Mouse (Mus musculus): Measurements from ENCODE around the gene Dgkz. TPM values are rescaled to one million over a fixed set of nuclear protein-coding genes. Genes with fewer than 3 reads are reported as not detected.
A peak's percentile ranks its signal among the peaks of the same experiment; 100 is the strongest.

The Dgkz gene
- polyA plus RNA-seq, 1 experiment from 2014 or later, result 85.9 TPM

GRCm38 (mm10) chr2:91959544-91960410 lies 15.9 kb downstream of the Dgkz start:
- no peak overlapping the region; the same call in 1 of the 2 replicates for H3K4me2 ChIP-seq
- peak overlapping the region; percentile 18 for H3K9ac ChIP-seq (ENCODE audit: low read depth, low read length)
- no peak overlapping the region; the same call in 1 of the 2 replicates for H3K27ac ChIP-seq (ENCODE audit: low read depth, low read length)
- DNase-seq (ENCODE audit: low spot score), result no peak
- WGBS, result 84% methylated on average over 11 of the region's 11 CpGs
- H3K4me1 ChIP-seq (replicated peaks; ENCODE audit: control insufficient read depth, insufficient read depth, low read length), result peaks cover 72% of the 10 kb centered on the region
- no peaks in the 10 kb centered on the region for H3K9me3 ChIP-seq (ENCODE audit: control insufficient read depth, low read length)
- no peak for ATAC-seq (replicated peaks; ENCODE audit: low FRiP score)
- H3K27me3 ChIP-seq (replicated peaks; ENCODE audit: control insufficient read depth, insufficient read depth, low read length), result no peaks in the 10 kb centered on the region
- H3K4me3 ChIP-seq (ENCODE audit: low read depth, low read length), result no peak overlapping the region
- H3K36me3 ChIP-seq (ENCODE audit: control insufficient read depth, insufficient read depth, low read length), result 0 out of 2 replicates have a peak, but pooled peaks cover 2% of the 10 kb centered on the region

DNA sequence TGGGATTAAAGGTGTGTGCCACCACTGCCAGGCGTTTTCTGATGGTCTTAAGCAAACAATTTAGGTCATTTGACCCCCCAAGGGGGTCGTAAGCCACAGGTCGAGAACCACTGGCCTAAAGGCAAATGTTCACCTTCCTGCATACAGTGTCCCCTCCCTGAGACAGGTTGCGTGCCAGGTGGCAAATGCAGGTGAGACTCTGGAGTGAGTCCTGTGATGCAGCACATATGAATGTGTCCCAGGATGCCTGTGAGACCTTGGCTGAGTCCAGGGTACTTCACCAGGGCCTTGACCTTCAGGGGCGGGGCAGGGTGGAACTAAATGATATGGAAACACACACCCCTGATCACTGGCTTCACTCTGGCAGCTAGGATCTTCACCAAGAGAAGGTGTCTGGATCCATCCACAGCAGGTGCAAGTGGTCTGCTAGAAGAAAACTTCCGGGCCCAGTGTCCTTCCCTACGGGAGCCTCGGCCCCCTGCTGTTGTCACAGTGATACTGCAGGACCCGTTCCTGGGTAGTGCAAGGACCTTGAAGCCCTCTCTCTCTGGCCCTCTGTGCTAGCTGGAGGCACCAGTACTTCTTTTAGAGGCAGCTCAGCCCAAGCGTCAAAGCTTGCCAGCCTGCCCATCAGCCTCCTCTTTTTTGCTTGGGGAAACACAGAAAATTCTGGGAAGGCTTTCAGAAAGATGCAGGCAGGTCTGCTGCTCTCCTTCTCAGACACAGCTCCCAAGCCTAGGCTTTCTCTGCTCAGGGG lies 16.8 kb downstream of the Dgkz start:
- Histone ChIP-seq H3K4me1 (replicated peaks; ENCODE audit: control insufficient read depth, insufficient read depth, low read length) (peaks cover 79% of the 10 kb centered on the region), H3K4me3 (ENCODE audit: low read depth, low read length) (no peak overlapping the region), H3K27ac (ENCODE audit: low read depth, low read length) (no peak overlapping the region), H3K4me2 (0 out of 2 replicates have a peak overlapping the region, but pooled peaks have one; percentile 4), H3K9me3 (ENCODE audit: control insufficient read depth, low read length) (no peaks in the 10 kb centered on the region), H3K36me3 (ENCODE audit: control insufficient read depth, insufficient read depth, low read length) (0 out of 2 replicates have a peak, but pooled peaks cover 2% of the 10 kb centered on the region), H3K9ac (ENCODE audit: low read depth, low read length) (peak overlapping the region; percentile 18; the same call in 1 of the 2 replicates), H3K27me3 (replicated peaks; ENCODE audit: control insufficient read depth, insufficient read depth, low read length) (no peaks in the 10 kb centered on the region)
- no peak for ATAC-seq (replicated peaks; ENCODE audit: low FRiP score)
- WGBS, result 44% methylated on average over 10 of the region's 10 CpGs
- DNase-seq (ENCODE audit: low spot score), result no peak

GRCm38 (mm10) chr2:91958049-91958448 lies 17.6 kb downstream of the Dgkz start:
- H3K27me3 ChIP-seq (replicated peaks; ENCODE audit: control insufficient read depth, insufficient read depth, low read length), result no peaks in the 10 kb centered on the region
- H3K9ac ChIP-seq (ENCODE audit: low read depth, low read length), result no peak overlapping the region
- ATAC-seq (replicated peaks; ENCODE audit: low FRiP score) (no peak), DNase-seq (ENCODE audit: low spot score) (no peak)
- 0 out of 2 replicates have a peak, but pooled peaks cover 2% of the 10 kb centered on the region for H3K36me3 ChIP-seq (ENCODE audit: control insufficient read depth, insufficient read depth, low read length)
- no peak overlapping the region; the same call in 1 of the 2 replicates for H3K4me2 ChIP-seq
- no peak overlapping the region for H3K4me3 ChIP-seq (ENCODE audit: low read depth, low read length)
- 83% methylated on average over 8 of the region's 8 CpGs for WGBS
- H3K4me1 ChIP-seq (replicated peaks; ENCODE audit: control insufficient read depth, insufficient read depth, low read length), result peaks cover 88% of the 10 kb centered on the region
- H3K9me3 ChIP-seq (ENCODE audit: control insufficient read depth, low read length), result no peaks in the 10 kb centered on the region
- no peak overlapping the region; the same call in 1 of the 2 replicates for H3K27ac ChIP-seq (ENCODE audit: low read depth, low read length)

DNA sequence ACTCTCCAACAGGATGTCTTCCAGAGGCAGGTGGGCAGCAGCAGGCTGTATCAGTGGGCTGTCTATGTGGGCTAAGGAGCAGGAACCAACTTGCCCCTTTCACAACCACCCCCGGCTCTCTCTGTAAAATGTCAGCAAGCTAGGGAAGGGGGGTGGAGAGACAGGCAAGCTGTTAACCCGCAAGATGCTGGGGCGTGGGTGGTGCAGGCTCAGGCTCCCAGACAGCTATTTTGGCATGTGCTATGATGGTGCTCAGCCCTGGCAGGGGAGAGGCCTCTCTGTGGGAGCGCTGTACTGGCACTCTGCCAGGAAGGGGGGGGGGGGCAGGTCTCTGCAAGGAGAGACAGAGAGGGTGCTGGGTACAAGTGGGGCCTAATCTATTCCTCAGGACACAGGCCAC lies 18.6 kb downstream of the Dgkz start:
- Histone ChIP-seq H3K4me2 (peak overlapping the region; percentile 46), H3K27ac (ENCODE audit: low read depth, low read length) (peak overlapping the region; percentile 70; the same call in 1 of the 2 replicates), H3K9ac (ENCODE audit: low read depth, low read length) (no peak overlapping the region), H3K27me3 (replicated peaks; ENCODE audit: control insufficient read depth, insufficient read depth, low read length) (no peaks in the 10 kb centered on the region), H3K4me3 (ENCODE audit: low read depth, low read length) (0 out of 2 replicates have a peak overlapping the region, but pooled peaks have one; percentile 15), H3K4me1 (replicated peaks; ENCODE audit: control insufficient read depth, insufficient read depth, low read length) (peaks cover 85% of the 10 kb centered on the region), H3K36me3 (ENCODE audit: control insufficient read depth, insufficient read depth, low read length) (0 out of 2 replicates have a peak, but pooled peaks cover 2% of the 10 kb centered on the region), H3K9me3 (ENCODE audit: control insufficient read depth, low read length) (no peaks in the 10 kb centered on the region)
- ATAC-seq (replicated peaks; ENCODE audit: low FRiP score) (peak; percentile 46), DNase-seq (ENCODE audit: low spot score) (no peak)
- 17% methylated on average over 4 of the region's 4 CpGs for WGBS

- Histone ChIP-seq H3K27me3 (replicated peaks; ENCODE audit: control insufficient read depth, insufficient read depth, low read length) (no peaks in the 10 kb centered on the region), H3K9me3 (ENCODE audit: control insufficient read depth, low read length) (no peaks in the 10 kb centered on the region), H3K4me1 (replicated peaks; ENCODE audit: control insufficient read depth, insufficient read depth, low read length) (peaks cover 82% of the 10 kb centered on the region), H3K27ac (ENCODE audit: low read depth, low read length) (peak overlapping the region; percentile 54), H3K9ac (ENCODE audit: low read depth, low read length) (no peak overlapping the region), H3K4me2 (no peak overlapping the region), H3K4me3 (ENCODE audit: low read depth, low read length) (no peak overlapping the region), H3K36me3 (ENCODE audit: control insufficient read depth, insufficient read depth, low read length) (0 out of 2 replicates have a peak, but pooled peaks cover 2% of the 10 kb centered on the region)
- DNase-seq (ENCODE audit: low spot score) (no peak), ATAC-seq (replicated peaks; ENCODE audit: low FRiP score) (no peak)
- WGBS, result 73% methylated on average over 6 of the region's 6 CpGs
These were observed 19.8 kb downstream of the Dgkz start for GRCm38 (mm10) chr2:91955875-91956274.

DNA sequence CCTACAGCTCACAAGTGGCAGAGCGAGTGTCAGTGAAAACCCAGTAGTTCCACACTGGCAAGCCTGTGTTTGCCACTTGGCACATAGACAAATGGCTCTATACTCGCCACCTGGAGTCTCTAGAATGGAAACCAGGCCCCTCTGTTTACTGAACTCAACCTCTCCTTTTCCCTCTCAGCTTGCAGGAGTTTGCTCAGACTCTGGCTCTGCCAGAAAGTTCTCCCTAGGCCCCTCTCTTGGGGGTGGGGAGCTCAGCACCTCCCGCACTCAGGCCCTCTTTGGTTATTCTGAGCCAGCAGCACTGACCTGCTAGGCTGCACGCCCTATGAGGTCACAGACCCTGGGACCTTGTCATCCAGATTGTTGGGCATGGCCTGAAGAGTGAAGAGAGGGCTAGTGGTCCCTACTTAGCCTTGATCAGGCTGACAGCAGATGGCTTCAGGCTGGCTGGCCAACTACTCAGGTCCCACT lies 20.5 kb downstream of the Dgkz start:
- H3K27ac ChIP-seq (ENCODE audit: low read depth, low read length), result peak overlapping the region; percentile 41; the same call in 1 of the 2 replicates
- no peak overlapping the region for H3K9ac ChIP-seq (ENCODE audit: low read depth, low read length)

GRCm38 (mm10) chr2:91953825-91954224 lies 21.8 kb downstream of the Dgkz start:
- H3K4me1 ChIP-seq (replicated peaks; ENCODE audit: control insufficient read depth, insufficient read depth, low read length), result peaks cover 84% of the 10 kb centered on the region
- H3K9ac ChIP-seq (ENCODE audit: low read depth, low read length), result 0 out of 2 replicates have a peak overlapping the region, but pooled peaks have one; percentile 15
- peak overlapping the region; percentile 58 for H3K27ac ChIP-seq (ENCODE audit: low read depth, low read length)
- no peaks in the 10 kb centered on the region for H3K36me3 ChIP-seq (ENCODE audit: control insufficient read depth, insufficient read depth, low read length)
- no peak overlapping the region for H3K4me2 ChIP-seq
- no peaks in the 10 kb centered on the region for H3K27me3 ChIP-seq (replicated peaks; ENCODE audit: control insufficient read depth, insufficient read depth, low read length)
- no peak for DNase-seq (ENCODE audit: low spot score)
- no peaks in the 10 kb centered on the region for H3K9me3 ChIP-seq (ENCODE audit: control insufficient read depth, low read length)
- WGBS, result 29% methylated on average over 5 of the region's 5 CpGs
- no peak overlapping the region for H3K4me3 ChIP-seq (ENCODE audit: low read depth, low read length)
- ATAC-seq (replicated peaks; ENCODE audit: low FRiP score), result no peak

More for the DNA sequence above, 20.5 kb downstream of the Dgkz start:
- WGBS, result 87% methylated on average over 4 of the region's 4 CpGs
- Histone ChIP-seq H3K4me3 (ENCODE audit: low read depth, low read length) (no peak overlapping the region), H3K36me3 (ENCODE audit: control insufficient read depth, insufficient read depth, low read length) (0 out of 2 replicates have a peak, but pooled peaks cover under 1% of the 10 kb centered on the region), H3K4me1 (replicated peaks; ENCODE audit: control insufficient read depth, insufficient read depth, low read length) (peaks cover 84% of the 10 kb centered on the region), H3K27me3 (replicated peaks; ENCODE audit: control insufficient read depth, insufficient read depth, low read length) (no peaks in the 10 kb centered on the region), H3K4me2 (peak overlapping the region; percentile 1; the same call in 1 of the 2 replicates), H3K9me3 (ENCODE audit: control insufficient read depth, low read length) (no peaks in the 10 kb centered on the region)
- no peak for ATAC-seq (replicated peaks; ENCODE audit: low FRiP score)
- DNase-seq (ENCODE audit: low spot score), result no peak
